Mouse (Mus musculus) liver, postnatal 0 days (tissue): ENCODE results near the gene Smarcd2. TPM values are rescaled to one million over a fixed set of nuclear protein-coding genes. Genes with fewer than 3 reads are reported as not detected.
A peak's percentile ranks its signal among the peaks of the same experiment; 100 is the strongest.

ENCODE experiments used
- ATAC-seq: fragments of 200-750 bp; cut with Nextera tagmentation; 2 replicates; pipeline ENCODE4 v1.8.0; 2017; ENCODE audit warnings: mild to moderate bottlenecking, moderate library complexity
- DNase-seq: peaks from one replicate; pipeline ENCODE4 v3.0.0-alpha.2; 2016
- H3K27ac ChIP-seq: fragments of 300-500 bp; sonication (generic); 2 replicates; pipeline ENCODE4 v1.5.1; 2014; ENCODE audit warnings: antibody characterized with exemption, moderate library complexity, mild to moderate bottlenecking, low read depth
- H3K27me3 ChIP-seq: fragments of 300-500 bp; sonication (generic); 2 replicates; pipeline ENCODE4 v1.6.1; 2014; ENCODE audit warnings: low read length, control low read depth, mixed read lengths; ENCODE audit not compliant: insufficient read depth
- H3K36me3 ChIP-seq: fragments of 300-500 bp; sonication (generic); replicated peaks from 2 replicates; pipeline ENCODE4 v1.6.1; 2014; ENCODE audit warnings: mild to moderate bottlenecking, control low read depth, low read length, moderate library complexity, mixed read lengths; ENCODE audit not compliant: insufficient read depth
- H3K4me1 ChIP-seq: fragments of 300-500 bp; sonication (generic); 2 replicates; pipeline ENCODE4 v1.6.1; 2014; ENCODE audit warnings: antibody characterized with exemption, mild to moderate bottlenecking, control low read depth; ENCODE audit not compliant: insufficient read depth
- H3K4me2 ChIP-seq: fragments of 300-500 bp; sonication (generic); 2 replicates; pipeline ENCODE4 v1.6.1; 2014; ENCODE audit warnings: low read depth, mild to moderate bottlenecking, low read length, moderate library complexity, mixed read lengths
- H3K4me3 ChIP-seq: fragments of 300-500 bp; sonication (generic); 2 replicates; pipeline ENCODE4 v1.5.1; 2014; ENCODE audit warnings: low read depth, low read length
- H3K9ac ChIP-seq: fragments of 300-500 bp; sonication (generic); replicated peaks from 2 replicates; pipeline ENCODE4 v1.6.1; 2014; ENCODE audit warnings: mild to moderate bottlenecking, moderate library complexity
- H3K9me3 ChIP-seq: fragments of 300-500 bp; sonication (generic); 2 replicates; pipeline ENCODE4 v1.6.1; 2016; ENCODE audit warnings: mild to moderate bottlenecking, control low read depth, low read length, mixed read lengths
- CTCF ChIP-seq: sonication (generic); IDR thresholded peaks from 2 replicates; pipeline ENCODE4 v1.5.1; 2016; ENCODE audit warnings: antibody characterized with exemption, low read depth
- EP300 ChIP-seq: IDR thresholded peaks from 2 replicates; pipeline ENCODE4 v1.6.1; 2016; ENCODE audit warnings: antibody characterized with exemption, low read depth, mild to moderate bottlenecking
- WGBS: fragments of 180-500 bp; shearing (Covaris S2); extraction: QIAGEN DNeasy Blood & Tissue Kit; methylation state at CpG from one replicate; pipeline ENCODE4 v1.1.7; 2014; ENCODE audit not compliant: insufficient replicate concordance; 5-methylcytosine and 5-hydroxymethylcytosine counted together
- polyA plus RNA-seq: library from polyadenylated mRNA; unstranded; fragments of >200 nt; fragmentation: Nextera tagmentation; extraction: Ambion mirVana; gene quantifications from 2 replicates; pipeline ENCODE4 v1.2.1, GENCODE M21; 2015

Smarcd2 gene
- polyA plus RNA-seq, 1 experiment from 2014 or later: 16.4 TPM

- Histone ChIP-seq H3K9ac (peak overlapping the region; percentile 46), H3K4me1 (peaks cover 46% of the 10 kb centered on the region), H3K4me3 (peak overlapping the region; percentile 95), H3K9me3 (no peaks in the 10 kb centered on the region), H3K27me3 (no peaks in the 10 kb centered on the region), H3K4me2 (peak overlapping the region; percentile 79), H3K27ac (peak overlapping the region; percentile 85), H3K36me3 (no peaks in the 10 kb centered on the region)
- DNase-seq (no peak), ATAC-seq (peak; percentile 3; the same call in 1 of the 2 replicates)
- TF ChIP-seq EP300 (no peak; the same call in 1 of the 2 replicates), CTCF (no peak)
- WGBS: 6% methylated on average over 16 of the region's 16 CpGs
Observed at GRCm38 (mm10) chr11:106273311-106273684, 526 bp upstream of the Smarcd2 start.

GRCm38 (mm10) chr11:106271794-106272643, 753 bp downstream of the Smarcd2 start:
- DNase-seq (peak; percentile 69), ATAC-seq (peak; percentile 38)
- Histone ChIP-seq H3K4me1 (peaks cover 56% of the 10 kb centered on the region), H3K9me3 (no peaks in the 10 kb centered on the region), H3K4me3 (peak overlapping the region; percentile 95), H3K4me2 (peak overlapping the region; percentile 79), H3K27ac (peak overlapping the region; percentile 97), H3K9ac (peak overlapping the region; percentile 97), H3K27me3 (no peaks in the 10 kb centered on the region), H3K36me3 (peaks cover 4% of the 10 kb centered on the region)
- under 1% methylated on average over 37 of the region's 41 CpGs for WGBS
- TF ChIP-seq CTCF: no peak
- TF ChIP-seq EP300: no peak

GRCm38 (mm10) chr11:106271131-106271793, 1.5 kb downstream of the Smarcd2 start:
- Histone ChIP-seq H3K4me1 (peaks cover 55% of the 10 kb centered on the region), H3K4me3 (peak overlapping the region; percentile 95), H3K9me3 (no peaks in the 10 kb centered on the region), H3K36me3 (peaks cover 12% of the 10 kb centered on the region), H3K9ac (peak overlapping the region; percentile 97), H3K4me2 (peak overlapping the region; percentile 79), H3K27me3 (no peaks in the 10 kb centered on the region), H3K27ac (peak overlapping the region; percentile 97; the same call in 1 of the 2 replicates)
- TF ChIP-seq EP300 (no peak), CTCF (0 out of 2 replicates have a peak, but pooled peaks have one; percentile 23)
- ATAC-seq (no peak), DNase-seq (no peak)
- WGBS: 38% methylated on average over 5 of the region's 5 CpGs

GRCm38 (mm10) chr11:106269060-106269431, 3.7 kb downstream of the Smarcd2 start:
- no peak for TF ChIP-seq CTCF
- TF ChIP-seq EP300: no peak
- no peak overlapping the region for H3K4me3 ChIP-seq
- H3K36me3 ChIP-seq: peaks cover 34% of the 10 kb centered on the region
- peaks cover 48% of the 10 kb centered on the region for H3K4me1 ChIP-seq
- DNase-seq (peak; percentile 30), ATAC-seq (no peak)
- 40% methylated on average over 3 of the region's 3 CpGs for WGBS
- H3K9ac ChIP-seq: peak overlapping the region; percentile 42; the same call in 1 of the 2 replicates
- no peaks in the 10 kb centered on the region for H3K27me3 ChIP-seq
- H3K4me2 ChIP-seq: peak overlapping the region; percentile 33
- no peaks in the 10 kb centered on the region for H3K9me3 ChIP-seq
- H3K27ac ChIP-seq: peak overlapping the region; percentile 60; the same call in 1 of the 2 replicates

GRCm38 (mm10) chr11:106268326-106269059, 4.3 kb downstream of the Smarcd2 start:
- DNase-seq (peak; percentile 68), ATAC-seq (no peak)
- H3K27ac ChIP-seq: peak overlapping the region; percentile 60
- H3K27me3 ChIP-seq: no peaks in the 10 kb centered on the region
- no peak overlapping the region for H3K4me3 ChIP-seq
- no peaks in the 10 kb centered on the region for H3K9me3 ChIP-seq
- WGBS: 62% methylated on average over 8 of the region's 8 CpGs
- H3K9ac ChIP-seq: peak overlapping the region; percentile 42; the same call in 1 of the 2 replicates
- TF ChIP-seq CTCF (no peak), EP300 (no peak)
- H3K4me1 ChIP-seq: peaks cover 44% of the 10 kb centered on the region
- peaks cover 40% of the 10 kb centered on the region for H3K36me3 ChIP-seq
- peak overlapping the region; percentile 33 for H3K4me2 ChIP-seq
